Mouse (Mus musculus) liver, embryonic 13.5 days (tissue): ENCODE results near the gene Ap1g1. TPM values are rescaled to one million over a fixed set of nuclear protein-coding genes. Genes with fewer than 3 reads are reported as not detected.

ENCODE experiments used
- ATAC-seq: fragments of 200-750 bp; cut with Nextera tagmentation; 2 replicates; pipeline ENCODE4 v1.8.0; 2017; ENCODE audit warnings: low read depth, mild to moderate bottlenecking, moderate number of reproducible peaks, moderate library complexity
- DNase-seq: peaks from one replicate; pipeline ENCODE4 v3.0.0; 2022
- H3K27ac ChIP-seq: fragments of 300-500 bp; sonication (generic); 2 replicates; pipeline ENCODE4 v1.5.1; 2015; ENCODE audit warnings: moderate library complexity, mild to moderate bottlenecking, inconsistent platforms
- H3K27me3 ChIP-seq: fragments of 300-500 bp; sonication (generic); 2 replicates; pipeline ENCODE4 v1.6.1; 2015; ENCODE audit warnings: mild to moderate bottlenecking, inconsistent platforms
- H3K36me3 ChIP-seq: fragments of 300-500 bp; sonication (generic); 2 replicates; pipeline ENCODE4 v1.6.1; 2015; ENCODE audit warnings: mild to moderate bottlenecking, inconsistent platforms
- H3K4me1 ChIP-seq: fragments of 300-500 bp; sonication (generic); replicated peaks from 2 replicates; pipeline ENCODE4 v1.6.1; 2015; ENCODE audit warnings: inconsistent platforms
- H3K4me2 ChIP-seq: fragments of 300-500 bp; sonication (generic); 2 replicates; pipeline ENCODE4 v1.6.1; 2015; ENCODE audit warnings: inconsistent platforms, mild to moderate bottlenecking, moderate library complexity
- H3K4me3 ChIP-seq: fragments of 300-500 bp; sonication (generic); replicated peaks from 2 replicates; pipeline ENCODE4 v1.5.1; 2015; ENCODE audit warnings: mild to moderate bottlenecking, inconsistent platforms
- H3K9ac ChIP-seq: fragments of 300-500 bp; sonication (generic); 2 replicates; pipeline ENCODE4 v1.6.1; 2015; ENCODE audit warnings: mild to moderate bottlenecking, inconsistent platforms
- H3K9me3 ChIP-seq: fragments of 300-500 bp; sonication (generic); replicated peaks from 2 replicates; pipeline ENCODE4 v1.6.1; 2016; ENCODE audit warnings: inconsistent platforms
- WGBS: fragments of 180-500 bp; shearing (Covaris S2); methylation state at CpG from one replicate; pipeline ENCODE4 v1.1.7; 2015; ENCODE audit not compliant: insufficient replicate concordance; 5-methylcytosine and 5-hydroxymethylcytosine counted together
- polyA plus RNA-seq: library from polyadenylated mRNA; unstranded; fragments of >200 nt; fragmentation: Nextera tagmentation; extraction: Ambion mirVana; gene quantifications from 2 replicates; pipeline ENCODE4 v1.2.1, GENCODE M21; 2015

The Ap1g1 gene
- polyA plus RNA-seq, 1 experiment from 2014 or later = 13.4 TPM

DNA sequence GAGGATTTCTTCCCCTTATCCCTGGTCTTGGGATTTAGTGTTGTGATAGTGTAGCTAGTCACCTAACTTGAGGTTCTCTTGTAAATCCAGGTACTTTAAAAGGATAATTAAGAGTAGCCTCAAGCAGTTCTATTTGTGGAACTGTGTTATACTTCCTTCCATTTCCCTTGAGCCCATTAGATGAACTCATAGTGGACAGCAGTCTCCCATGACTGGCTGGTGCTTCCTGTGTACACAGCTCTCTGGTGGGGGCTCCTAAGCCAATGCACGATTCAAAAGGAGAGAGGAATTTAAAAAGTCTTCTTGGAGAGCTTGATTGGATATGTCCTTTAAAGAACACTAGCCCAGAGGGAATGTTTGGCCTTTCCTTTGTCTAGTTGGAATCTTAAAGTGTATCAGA is 39.6 kb downstream of the Ap1g1 start:
- Histone ChIP-seq H3K27ac (no peak overlapping the region), H3K9ac (no peak overlapping the region), H3K27me3 (no peaks in the 10 kb centered on the region), H3K9me3 (no peaks in the 10 kb centered on the region), H3K4me1 (peaks cover 23% of the 10 kb centered on the region), H3K4me3 (no peak overlapping the region), H3K4me2 (no peak overlapping the region), H3K36me3 (no peaks in the 10 kb centered on the region; the same call in 1 of the 2 replicates)
- ATAC-seq (no peak), DNase-seq (no peak)
- 29% methylated on average over 1 of the region's 1 CpGs for WGBS

DNA sequence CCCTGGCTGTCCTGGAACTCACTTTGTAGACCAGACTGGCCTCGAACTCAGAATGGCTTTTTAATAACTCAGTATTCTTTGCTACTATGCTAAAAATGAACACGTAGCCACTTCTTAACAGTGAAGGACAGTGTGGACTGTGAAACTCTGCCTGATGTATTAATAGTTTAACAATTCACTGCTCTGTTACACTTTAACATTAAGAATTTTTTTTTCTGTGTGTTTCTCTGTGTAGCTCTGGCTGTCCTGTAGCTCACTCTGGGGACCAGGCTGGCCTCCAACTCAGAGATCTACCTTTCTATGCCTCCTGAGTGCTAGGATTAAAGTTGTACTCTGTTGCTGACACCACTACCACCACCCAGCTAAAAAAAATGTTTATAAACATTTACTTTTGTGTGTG is 45.2 kb downstream of the Ap1g1 start:
- DNase-seq = no peak
- Histone ChIP-seq H3K4me3 (no peak overlapping the region), H3K9me3 (no peaks in the 10 kb centered on the region), H3K27me3 (no peaks in the 10 kb centered on the region), H3K36me3 (peaks cover 11% of the 10 kb centered on the region), H3K9ac (no peak overlapping the region), H3K4me1 (peaks cover 11% of the 10 kb centered on the region), H3K27ac (no peak overlapping the region; the same call in 1 of the 2 replicates), H3K4me2 (no peak overlapping the region)
- 80% methylated on average over 2 of the region's 2 CpGs for WGBS
- ATAC-seq = no peak

GRCm38 (mm10) chr8:109839822-109840221 is 61.5 kb downstream of the Ap1g1 start:
- no peak overlapping the region for H3K4me3 ChIP-seq
- H3K27me3 ChIP-seq = no peaks in the 10 kb centered on the region
- H3K9me3 ChIP-seq = no peaks in the 10 kb centered on the region
- DNase-seq = no peak
- peaks cover 46% of the 10 kb centered on the region for H3K36me3 ChIP-seq
- ATAC-seq = peak; percentile 78
- H3K4me1 ChIP-seq = peaks cover 18% of the 10 kb centered on the region
- no peak overlapping the region; the same call in 1 of the 2 replicates for H3K4me2 ChIP-seq
- H3K27ac ChIP-seq = peak overlapping the region; percentile 63
- 73% methylated on average over 2 of the region's 2 CpGs for whole genome bisulfite sequencing
- H3K9ac ChIP-seq = 0 out of 2 replicates have a peak overlapping the region, but pooled peaks have one; percentile 13

- H3K36me3 ChIP-seq = peaks cover 53% of the 10 kb centered on the region
- H3K4me2 ChIP-seq = no peak overlapping the region
- no peaks in the 10 kb centered on the region for H3K9me3 ChIP-seq
- H3K4me1 ChIP-seq = peaks cover 23% of the 10 kb centered on the region
- no peak overlapping the region for H3K4me3 ChIP-seq
- no peak overlapping the region for H3K27ac ChIP-seq
- 80% methylated on average over 1 of the region's 1 CpGs for WGBS
- H3K27me3 ChIP-seq = no peaks in the 10 kb centered on the region
- H3K9ac ChIP-seq = no peak overlapping the region
- ATAC-seq (peak; percentile 71), DNase-seq (no peak)
Measured at GRCm38 (mm10) chr8:109842468-109842867, 64.1 kb downstream of the Ap1g1 start.

GRCm38 (mm10) chr8:109847866-109848265 is 69.5 kb downstream of the Ap1g1 start:
- Histone ChIP-seq H3K36me3 (peaks cover 76% of the 10 kb centered on the region), H3K27ac (peak overlapping the region; percentile 63; the same call in 1 of the 2 replicates), H3K9ac (no peak overlapping the region)

DNA sequence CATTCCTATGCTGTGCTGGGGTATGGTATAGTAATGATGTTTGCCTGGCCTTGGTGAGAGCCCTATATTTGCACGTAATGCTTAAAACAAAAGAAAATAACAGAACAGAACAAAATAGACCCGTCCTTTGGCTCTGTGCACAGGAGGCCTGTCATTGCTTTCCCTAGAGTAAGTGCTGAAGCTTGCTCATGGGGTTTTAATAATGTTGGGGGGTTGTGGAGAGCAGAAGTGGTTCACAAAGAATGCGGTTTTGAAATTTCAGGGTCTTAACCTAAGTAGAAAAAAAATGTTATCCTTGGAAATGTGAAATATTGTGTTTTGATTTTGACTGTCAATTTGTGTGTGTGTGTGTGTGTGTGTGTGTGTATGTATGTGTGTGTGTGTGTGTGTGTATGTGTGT is 70.6 kb downstream of the Ap1g1 start:
- Histone ChIP-seq H3K36me3 (peaks cover 74% of the 10 kb centered on the region), H3K9me3 (no peaks in the 10 kb centered on the region), H3K4me3 (no peak overlapping the region), H3K27ac (no peak overlapping the region), H3K4me1 (peaks cover 18% of the 10 kb centered on the region), H3K4me2 (no peak overlapping the region), H3K9ac (no peak overlapping the region), H3K27me3 (no peaks in the 10 kb centered on the region)
- DNase-seq (no peak), ATAC-seq (no peak)
- whole genome bisulfite sequencing = 83% methylated on average over 3 of the region's 3 CpGs

More at GRCm38 (mm10) chr8:109847866-109848265, 69.5 kb downstream of the Ap1g1 start:
- H3K4me1 ChIP-seq = peaks cover 18% of the 10 kb centered on the region
- no peak overlapping the region for H3K4me2 ChIP-seq
- no peaks in the 10 kb centered on the region for H3K9me3 ChIP-seq
- H3K4me3 ChIP-seq = no peak overlapping the region
- 40% methylated on average over 2 of the region's 2 CpGs for WGBS
- DNase-seq (no peak), ATAC-seq (peak; percentile 81)
- no peaks in the 10 kb centered on the region for H3K27me3 ChIP-seq

GRCm38 (mm10) chr8:109853423-109853822 is 75.1 kb downstream of the Ap1g1 start:
- Histone ChIP-seq H3K9ac (no peak overlapping the region), H3K9me3 (no peaks in the 10 kb centered on the region), H3K36me3 (peaks cover 80% of the 10 kb centered on the region), H3K4me1 (peaks cover 3% of the 10 kb centered on the region), H3K4me3 (no peak overlapping the region), H3K4me2 (no peak overlapping the region), H3K27ac (no peak overlapping the region), H3K27me3 (no peaks in the 10 kb centered on the region)
- 43% methylated on average over 6 of the region's 6 CpGs for WGBS
- DNase-seq = peak; percentile 59
- peak; percentile 80 for ATAC-seq

DNA sequence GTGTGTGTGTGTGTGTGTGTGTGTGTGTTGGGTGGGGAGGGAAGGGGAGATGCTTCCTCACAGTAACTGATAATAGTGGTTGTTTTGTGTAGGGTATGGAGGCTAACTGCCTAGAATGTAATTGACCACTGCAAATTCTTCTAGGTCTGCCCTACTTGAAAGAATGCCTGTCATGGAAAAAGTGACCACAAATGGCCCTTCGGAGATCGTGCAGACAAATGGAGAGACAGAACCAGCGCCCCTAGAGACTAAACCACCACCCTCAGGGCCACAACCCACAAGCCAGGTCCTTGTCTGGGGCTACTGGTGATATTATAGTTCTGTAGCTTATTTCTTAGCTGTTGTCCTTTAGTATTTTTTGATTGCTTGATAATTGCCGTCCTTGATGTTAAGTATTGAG is 76.2 kb downstream of the Ap1g1 start:
- H3K27me3 ChIP-seq = no peaks in the 10 kb centered on the region
- H3K27ac ChIP-seq = no peak overlapping the region
- WGBS = 86% methylated on average over 4 of the region's 4 CpGs
- H3K9me3 ChIP-seq = no peaks in the 10 kb centered on the region
- H3K4me1 ChIP-seq = no peaks in the 10 kb centered on the region
- H3K36me3 ChIP-seq = peaks cover 79% of the 10 kb centered on the region
- no peak overlapping the region for H3K9ac ChIP-seq
- H3K4me2 ChIP-seq = no peak overlapping the region
- no peak overlapping the region for H3K4me3 ChIP-seq
- DNase-seq (no peak), ATAC-seq (no peak)

- Histone ChIP-seq H3K9ac (no peak overlapping the region), H3K4me3 (no peak overlapping the region), H3K36me3 (peaks cover 79% of the 10 kb centered on the region), H3K9me3 (no peaks in the 10 kb centered on the region), H3K4me1 (no peaks in the 10 kb centered on the region), H3K4me2 (no peak overlapping the region), H3K27ac (no peak overlapping the region), H3K27me3 (no peaks in the 10 kb centered on the region)
- DNase-seq = no peak
- no peak for ATAC-seq
- 84% methylated on average over 6 of the region's 6 CpGs for WGBS
Measured at GRCm38 (mm10) chr8:109855451-109855850, 77.1 kb downstream of the Ap1g1 start.

DNA sequence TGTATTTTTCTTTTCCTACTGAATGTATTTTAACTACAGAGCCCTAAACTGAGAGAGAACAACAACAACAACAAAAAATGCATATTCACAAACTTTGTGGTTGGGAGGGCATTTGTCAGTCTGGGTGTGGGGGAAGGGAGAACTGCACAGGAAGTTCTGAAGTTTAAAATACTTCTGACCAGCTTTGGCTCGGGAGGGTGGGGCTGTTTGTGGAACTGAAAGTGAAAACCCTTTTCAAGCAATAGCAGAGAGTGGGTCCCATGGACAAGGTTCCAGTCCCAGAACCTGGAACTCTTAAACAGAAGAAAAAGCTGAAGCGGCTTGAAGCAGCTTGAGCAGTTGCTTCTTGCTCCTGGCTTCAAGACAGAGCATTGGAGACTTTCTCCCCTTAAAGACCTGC is 85.0 kb downstream of the Ap1g1 start:
- peaks cover 62% of the 10 kb centered on the region for H3K4me1 ChIP-seq
- no peak for ATAC-seq
- H3K27me3 ChIP-seq = no peaks in the 10 kb centered on the region
- H3K9me3 ChIP-seq = no peaks in the 10 kb centered on the region
- peak overlapping the region; percentile 97 for H3K27ac ChIP-seq
- 30% methylated on average over 2 of the region's 2 CpGs for WGBS
- peak overlapping the region; percentile 69 for H3K9ac ChIP-seq
- no peak for DNase-seq
- H3K4me3 ChIP-seq = no peak overlapping the region
- H3K36me3 ChIP-seq = peaks cover 38% of the 10 kb centered on the region
- H3K4me2 ChIP-seq = peak overlapping the region; percentile 57

DNA sequence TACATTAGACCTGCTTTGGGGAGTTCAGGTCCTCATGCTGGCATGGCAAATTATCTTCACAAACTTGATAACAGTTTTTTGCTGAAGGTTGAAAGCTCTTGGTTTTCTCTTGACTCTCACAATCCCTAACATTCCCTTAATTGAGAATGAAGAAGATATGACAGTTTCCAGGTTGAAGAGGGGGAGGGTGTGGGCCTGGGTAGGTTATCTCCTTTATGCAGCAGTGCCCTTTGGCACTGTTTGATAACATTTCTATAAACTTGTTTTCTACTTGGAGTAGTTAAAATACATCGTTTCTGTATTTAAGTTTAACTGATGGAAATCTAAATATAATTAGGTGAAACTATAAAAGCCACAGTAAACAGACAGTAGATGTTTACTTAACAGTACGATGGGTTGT is 86.4 kb downstream of the Ap1g1 start:
- H3K4me2 ChIP-seq = peak overlapping the region; percentile 58
- peak; percentile 76 for DNase-seq
- 25% methylated on average over 2 of the region's 2 CpGs for WGBS
- H3K9ac ChIP-seq = peak overlapping the region; percentile 70
- peak overlapping the region; percentile 24; the same call in 1 of the 2 replicates for H3K4me3 ChIP-seq
- H3K36me3 ChIP-seq = peaks cover 30% of the 10 kb centered on the region
- H3K27me3 ChIP-seq = no peaks in the 10 kb centered on the region
- no peaks in the 10 kb centered on the region for H3K9me3 ChIP-seq
- H3K27ac ChIP-seq = peak overlapping the region; percentile 97
- peak; percentile 69 for ATAC-seq
- H3K4me1 ChIP-seq = peaks cover 67% of the 10 kb centered on the region

- Histone ChIP-seq H3K36me3 (peaks cover 23% of the 10 kb centered on the region), H3K9me3 (no peaks in the 10 kb centered on the region), H3K4me1 (peaks cover 74% of the 10 kb centered on the region), H3K4me3 (peak overlapping the region; percentile 24), H3K9ac (peak overlapping the region; percentile 70), H3K4me2 (peak overlapping the region; percentile 58), H3K27me3 (no peaks in the 10 kb centered on the region), H3K27ac (peak overlapping the region; percentile 97)
- ATAC-seq (no peak), DNase-seq (no peak)
- WGBS = 15% methylated on average over 4 of the region's 4 CpGs
Measured at GRCm38 (mm10) chr8:109865536-109865935, 87.2 kb downstream of the Ap1g1 start.
